ENCODE assay signal across 8 mouse cellular contexts in the genomic region with DNA sequence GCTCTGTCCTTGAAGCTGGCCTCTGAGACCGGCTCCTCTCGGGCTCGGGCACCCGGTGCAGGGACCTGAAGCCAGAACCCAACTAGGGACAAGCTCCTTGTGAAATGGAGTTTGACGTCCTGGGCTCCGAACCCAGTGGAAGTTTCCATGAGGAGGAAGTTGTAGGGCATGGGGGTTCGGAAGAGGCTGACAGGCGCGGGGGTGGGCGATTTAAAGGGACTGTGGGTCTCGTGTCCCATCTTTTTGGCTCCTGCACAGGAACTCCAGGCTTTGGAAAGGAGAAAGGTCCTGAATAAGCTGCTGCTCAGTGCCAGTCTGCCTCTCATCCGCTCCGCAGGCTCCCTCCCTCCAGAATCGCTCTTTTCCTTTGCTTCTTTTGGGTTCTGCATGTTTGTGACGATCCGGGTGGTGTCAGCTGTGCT. TPM values are rescaled to one million over a fixed set of nuclear protein-coding genes. Genes with fewer than 3 reads are reported as not detected.
DNase-seq lines count a peak whose midpoint lies in the region; ATAC-seq lines count a peak whose summit lies in the region.

No protein-coding gene starts in this region.

- DNase-seq in kidney, postnatal 25 days: no peak
- peak; percentile 31 for DNase-seq in NIH3T3 (ENCODE audit: low read depth)
- DNase-seq in telencephalon, adult 2 months (ENCODE audit: low read depth, low spot score): peak; percentile 44
- no peak for DNase-seq in urinary bladder, postnatal 25 days (ENCODE audit: low spot score)

- H3K36me3 ChIP-seq in kidney, embryonic 16.5 days (ENCODE audit: insufficient read depth, low read length): no peaks in the 10 kb centered on the region
- H3K36me3 ChIP-seq in embryonic facial prominence, embryonic 15.5 days: no peaks in the 10 kb centered on the region
- no peaks in the 10 kb centered on the region for H3K36me3 ChIP-seq in intestine, embryonic 15.5 days
- no peaks in the 10 kb centered on the region for H3K36me3 ChIP-seq in macrophage (ENCODE audit: inconsistent target)

- H3K4me3 ChIP-seq in kidney, embryonic 16.5 days (ENCODE audit: low read length): peak overlapping the region; percentile 69
- peak overlapping the region; percentile 60 for H3K4me3 ChIP-seq in embryonic facial prominence, embryonic 15.5 days (replicated peaks)
- H3K4me3 ChIP-seq in intestine, embryonic 15.5 days (replicated peaks): peak overlapping the region; percentile 70
- peak overlapping the region; percentile 16; the same call in 1 of the 2 replicates for H3K4me3 ChIP-seq in macrophage (ENCODE audit: inconsistent target)

- H3K4me1 ChIP-seq in kidney, embryonic 16.5 days (ENCODE audit: insufficient read depth, low read length): peaks cover 8% of the 10 kb centered on the region
- peaks cover 18% of the 10 kb centered on the region for H3K4me1 ChIP-seq in embryonic facial prominence, embryonic 15.5 days
- peaks cover 5% of the 10 kb centered on the region; the same call in 1 of the 2 replicates for H3K4me1 ChIP-seq in intestine, embryonic 15.5 days (replicated peaks)

- peak overlapping the region; percentile 59 for H3K9ac ChIP-seq in kidney, embryonic 16.5 days (replicated peaks; ENCODE audit: low read length)
- H3K9ac ChIP-seq in embryonic facial prominence, embryonic 15.5 days: peak overlapping the region; percentile 41
- H3K9ac ChIP-seq in intestine, embryonic 15.5 days: peak overlapping the region; percentile 64

- no peaks in the 10 kb centered on the region for H3K9me3 ChIP-seq in kidney, embryonic 16.5 days (ENCODE audit: low read length)
- no peaks in the 10 kb centered on the region for H3K9me3 ChIP-seq in embryonic facial prominence, embryonic 15.5 days (replicated peaks)
- H3K9me3 ChIP-seq in intestine, embryonic 15.5 days: no peaks in the 10 kb centered on the region

- no peaks in the 10 kb centered on the region for H3K79me2 ChIP-seq in macrophage (ENCODE audit: inconsistent target)

- 0% methylated on average over 16 of the region's 16 CpGs for WGBS in kidney, embryonic 16.5 days
- WGBS in embryonic facial prominence, embryonic 15.5 days: under 1% methylated on average over 16 of the region's 16 CpGs
- WGBS in intestine, embryonic 15.5 days: under 1% methylated on average over 16 of the region's 16 CpGs
- 1% methylated on average over 16 of the region's 16 CpGs for WGBS in macrophage (ENCODE audit: missing documents)

- peak overlapping the region; percentile 85 for H3K4me2 ChIP-seq in kidney, embryonic 16.5 days (replicated peaks; ENCODE audit: low read depth, low read length)
- peak overlapping the region; percentile 91 for H3K4me2 ChIP-seq in embryonic facial prominence, embryonic 15.5 days (replicated peaks)
- H3K4me2 ChIP-seq in intestine, embryonic 15.5 days (replicated peaks): peak overlapping the region; percentile 98

- peaks cover 18% of the 10 kb centered on the region for H3K27me3 ChIP-seq in kidney, embryonic 16.5 days (ENCODE audit: insufficient read depth, low read length)
- H3K27me3 ChIP-seq in embryonic facial prominence, embryonic 15.5 days: peaks cover 16% of the 10 kb centered on the region
- 0 out of 2 replicates have a peak, but pooled peaks cover 4% of the 10 kb centered on the region for H3K27me3 ChIP-seq in intestine, embryonic 15.5 days (replicated peaks)

- no peak overlapping the region for H3K27ac ChIP-seq in kidney, embryonic 16.5 days (ENCODE audit: low read length)
- no peak overlapping the region for H3K27ac ChIP-seq in embryonic facial prominence, embryonic 15.5 days (replicated peaks)
- H3K27ac ChIP-seq in intestine, embryonic 15.5 days: no peak overlapping the region
- no peak overlapping the region for H3K27ac ChIP-seq in macrophage

- ATAC-seq in kidney, embryonic 16.5 days (ENCODE audit: low FRiP score, low TSS enrichment): peak; percentile 20
- ATAC-seq in embryonic facial prominence, embryonic 15.5 days (ENCODE audit: insufficient number of reproducible peaks, low FRiP score, low TSS enrichment, low read depth): no peak; the same call in 1 of the 2 replicates
- peak; percentile 11; the same call in 1 of the 2 replicates for ATAC-seq in intestine, embryonic 15.5 days

RNA-seq across cellular contexts. Expression of a gene that starts 1.1 kb away (rescaled TPM):
- 2.1 and 3.3 TPM in 2 replicates for polyA plus RNA-seq in kidney, embryonic 16.5 days (2015; fragmentation: Nextera tagmentation; extraction: Ambion mirVana)
- 4.4 and 4.8 TPM in 2 replicates for polyA plus RNA-seq in embryonic facial prominence, embryonic 15.5 days (2015; fragmentation: Nextera tagmentation; extraction: Ambion mirVana)
- 5.3 and 6.5 TPM in 2 replicates for polyA plus RNA-seq in intestine, embryonic 15.5 days (2015; fragmentation: Nextera tagmentation; extraction: Ambion mirVana)
- total RNA-seq in macrophage (2018; cell fraction: chromatin; rRNA removed): 1 to 10 TPM in 17 of 26 experiments, under 1 TPM in 5, not detected in 4; 0.30 to 2.9 (median 1.7) TPM
- under 1 TPM; 0.10 to 0.87 (median 0.30) TPM for total RNA-seq in macrophage (2018; cell fraction: cytosol; rRNA removed)
- total RNA-seq in macrophage (2018; cell fraction: nucleus; rRNA removed): 1 to 10 TPM in 9 of 26 experiments, under 1 TPM in 17; 0.18 to 3.5 (median 0.77) TPM
- polyA plus RNA-seq in macrophage (2018): 0.11 to 0.30 TPM (median 0.25 TPM) in 3 replicates

Comparison
In these comparisons a context has a peak if more than half of its experiments do, and no peak if none do; other contexts are left out.
1. H3K4me3 ChIP-seq: peak in every context shown above with its lines; median percentile 70 in intestine, embryonic 15.5 days; 69 in kidney, embryonic 16.5 days; 60 in embryonic facial prominence, embryonic 15.5 days; 16 in macrophage.
2. DNase-seq: peak in NIH3T3 (single experiment) and telencephalon, adult 2 months (single experiment); none in kidney, postnatal 25 days (0 of 2) and urinary bladder, postnatal 25 days (single experiment).
3. Peak in every context shown above with its lines, with median percentiles within 50 percentile points of each other: H3K4me2 ChIP-seq and H3K9ac ChIP-seq.